Mouse (Mus musculus): ENCODE measurements at regions not wholly inside any gene's neighbourhood (a gene's known extent, or its start where the extent isn't known, plus 50 kb on each side); places are given as distances from the start of the nearest gene placed in this dataset.

GRCm38 (mm10) chr5:37890641-37891040 is 66.3 kb upstream of the Msx1 start:
- in situ Hi-C loops (cut with MboI; ENCODE audit: low sequenced_read_pairs in 2 of 2, unreplicated experiment in 2 of 2): no loop called here
- DNase-seq (ENCODE audit: low read depth, low spot score): no peak
- H3K9ac ChIP-seq (ENCODE audit: insufficient read depth, low read depth, low read length, poor library complexity, severe bottlenecking): no peak overlapping the region
- TF ChIP-seq MAFK (IDR thresholded peaks at IDR 0.05; ENCODE audit: insufficient read depth, low read depth, low read length) (no peak), HCFC1 (IDR thresholded peaks at IDR 0.05; ENCODE audit: borderline replicate concordance, insufficient read depth, low read length) (no peak)
- no peaks in the 10 kb centered on the region for H3K9me3 ChIP-seq (ENCODE audit: control insufficient read depth, insufficient read depth, low read depth, low read length)
- peaks cover 0 to 5% of the 10 kb centered on the region in 2 experiments; a peak in 2 of 4 replicates for H3K4me1 ChIP-seq (ENCODE audit: control insufficient read depth in 2 of 2, insufficient read depth in 2 of 2, low read length in 2 of 2, poor library complexity in 1 of 2)
- no peak overlapping the region for H3K4me3 ChIP-seq (ENCODE audit: insufficient read depth in 1 of 2, low read depth in 1 of 2, low read length in 2 of 2, poor library complexity in 1 of 2, severe bottlenecking in 1 of 2)
- no peaks in the 10 kb centered on the region for H3K36me3 ChIP-seq (ENCODE audit: control insufficient read depth, insufficient read depth, low read length, poor library complexity, severe bottlenecking)
- no peak overlapping the region for H3K27ac ChIP-seq (ENCODE audit: insufficient read depth, low read depth, low read length, poor library complexity, severe bottlenecking)

GRCm38 (mm10) chr5:37879668-37880380 is 55.4 kb upstream of the Msx1 start:
- in situ Hi-C loops (cut with MboI; ENCODE audit: low sequenced_read_pairs in 2 of 2, unreplicated experiment in 2 of 2): no loop called here
- DNase-seq (ENCODE audit: low read depth, low spot score): no peak
- Histone ChIP-seq H3K27ac (ENCODE audit: insufficient read depth, low read depth, low read length, poor library complexity, severe bottlenecking) (no peak overlapping the region), H3K9me3 (ENCODE audit: control insufficient read depth, insufficient read depth, low read depth, low read length) (no peaks in the 10 kb centered on the region), H3K9ac (ENCODE audit: insufficient read depth, low read depth, low read length, poor library complexity, severe bottlenecking) (no peak overlapping the region), H3K4me1 (ENCODE audit: control insufficient read depth in 2 of 2, insufficient read depth in 2 of 2, low read length in 2 of 2, poor library complexity in 1 of 2) (no peaks in the 10 kb centered on the region), H3K36me3 (ENCODE audit: control insufficient read depth, insufficient read depth, low read length, poor library complexity, severe bottlenecking) (no peaks in the 10 kb centered on the region), H3K4me3 (ENCODE audit: insufficient read depth in 1 of 2, low read depth in 1 of 2, low read length in 2 of 2, poor library complexity in 1 of 2, severe bottlenecking in 1 of 2) (no peak overlapping the region)
- TF ChIP-seq HCFC1 (IDR thresholded peaks at IDR 0.05; ENCODE audit: borderline replicate concordance, insufficient read depth, low read length) (no peak), ZNF384 (IDR thresholded peaks at IDR 0.05; ENCODE audit: low read depth, low read length) (no peak), ZC3H11A (IDR thresholded peaks at IDR 0.05; ENCODE audit: borderline replicate concordance, low read depth, low read length) (no peak), MAFK (IDR thresholded peaks at IDR 0.05; ENCODE audit: insufficient read depth, low read depth, low read length) (no peak)

GRCm38 (mm10) chr5:37876240-37876639 is 51.9 kb upstream of the Msx1 start:
- TF ChIP-seq ZC3H11A (IDR thresholded peaks at IDR 0.05; ENCODE audit: borderline replicate concordance, low read depth, low read length) (no peak), ZNF384 (IDR thresholded peaks at IDR 0.05; ENCODE audit: low read depth, low read length) (no peak)
- no peak for DNase-seq (ENCODE audit: low read depth, low spot score)
- no peak overlapping the region for H3K27ac ChIP-seq (ENCODE audit: insufficient read depth, low read depth, low read length, poor library complexity, severe bottlenecking)

GRCm38 (mm10) chr5:37875452-37875851 is 51.1 kb upstream of the Msx1 start:
- H3K27ac ChIP-seq (ENCODE audit: insufficient read depth, low read depth, low read length, poor library complexity, severe bottlenecking): no peak overlapping the region
- TF ChIP-seq MAFK (IDR thresholded peaks at IDR 0.05; ENCODE audit: insufficient read depth, low read depth, low read length) (no peak), ZNF384 (IDR thresholded peaks at IDR 0.05; ENCODE audit: low read depth, low read length) (no peak), HCFC1 (IDR thresholded peaks at IDR 0.05; ENCODE audit: borderline replicate concordance, insufficient read depth, low read length) (no peak), ZC3H11A (IDR thresholded peaks at IDR 0.05; ENCODE audit: borderline replicate concordance, low read depth, low read length) (no peak), CHD2 (IDR thresholded peaks at IDR 0.05; ENCODE audit: low read depth, low read length) (no peak)
- no peak overlapping the region for H3K9ac ChIP-seq (ENCODE audit: insufficient read depth, low read depth, low read length, poor library complexity, severe bottlenecking)
- H3K9me3 ChIP-seq (ENCODE audit: control insufficient read depth, insufficient read depth, low read depth, low read length): no peaks in the 10 kb centered on the region
- H3K4me3 ChIP-seq (ENCODE audit: insufficient read depth in 1 of 2, low read depth in 1 of 2, low read length in 2 of 2, poor library complexity in 1 of 2, severe bottlenecking in 1 of 2): no peak overlapping the region
- no peaks in the 10 kb centered on the region for H3K4me1 ChIP-seq (ENCODE audit: control insufficient read depth in 2 of 2, insufficient read depth in 2 of 2, low read length in 2 of 2, poor library complexity in 1 of 2)
- DNase-seq (ENCODE audit: low read depth, low spot score): no peak
- in situ Hi-C loops (cut with MboI; ENCODE audit: low sequenced_read_pairs in 2 of 2, unreplicated experiment in 2 of 2): no loop called here
- no peaks in the 10 kb centered on the region for H3K36me3 ChIP-seq (ENCODE audit: control insufficient read depth, insufficient read depth, low read length, poor library complexity, severe bottlenecking)

More at GRCm38 (mm10) chr5:37876240-37876639, 51.9 kb upstream of the Msx1 start:
- Histone ChIP-seq H3K9ac (ENCODE audit: insufficient read depth, low read depth, low read length, poor library complexity, severe bottlenecking) (no peak overlapping the region), H3K4me3 (ENCODE audit: insufficient read depth in 1 of 2, low read depth in 1 of 2, low read length in 2 of 2, poor library complexity in 1 of 2, severe bottlenecking in 1 of 2) (no peak overlapping the region), H3K9me3 (ENCODE audit: control insufficient read depth, insufficient read depth, low read depth, low read length) (no peaks in the 10 kb centered on the region), H3K36me3 (ENCODE audit: control insufficient read depth, insufficient read depth, low read length, poor library complexity, severe bottlenecking) (no peaks in the 10 kb centered on the region), H3K4me1 (ENCODE audit: control insufficient read depth in 2 of 2, insufficient read depth in 2 of 2, low read length in 2 of 2, poor library complexity in 1 of 2) (no peaks in the 10 kb centered on the region)
- in situ Hi-C loops (cut with MboI; ENCODE audit: low sequenced_read_pairs in 2 of 2, unreplicated experiment in 2 of 2): no loop called here

GRCm38 (mm10) chr5:37874784-37875281 is 50.5 kb upstream of the Msx1 start:
- DNase-seq (ENCODE audit: low read depth, low spot score): no peak
- in situ Hi-C loops (cut with MboI; ENCODE audit: low sequenced_read_pairs in 2 of 2, unreplicated experiment in 2 of 2): no loop called here
- H3K9ac ChIP-seq (ENCODE audit: insufficient read depth, low read depth, low read length, poor library complexity, severe bottlenecking): no peak overlapping the region

More at GRCm38 (mm10) chr5:37874784-37875281, 50.5 kb upstream of the Msx1 start:
- Histone ChIP-seq H3K4me3 (ENCODE audit: insufficient read depth in 1 of 2, low read depth in 1 of 2, low read length in 2 of 2, poor library complexity in 1 of 2, severe bottlenecking in 1 of 2) (no peak overlapping the region), H3K4me1 (ENCODE audit: control insufficient read depth in 2 of 2, insufficient read depth in 2 of 2, low read length in 2 of 2, poor library complexity in 1 of 2) (no peaks in the 10 kb centered on the region), H3K9me3 (ENCODE audit: control insufficient read depth, insufficient read depth, low read depth, low read length) (no peaks in the 10 kb centered on the region), H3K27ac (ENCODE audit: insufficient read depth, low read depth, low read length, poor library complexity, severe bottlenecking) (no peak overlapping the region; the same call in 1 of the 2 replicates), H3K36me3 (ENCODE audit: control insufficient read depth, insufficient read depth, low read length, poor library complexity, severe bottlenecking) (no peaks in the 10 kb centered on the region)
- TF ChIP-seq ZC3H11A (IDR thresholded peaks at IDR 0.05; ENCODE audit: borderline replicate concordance, low read depth, low read length): no peak
- no peak for TF ChIP-seq ZNF384 (IDR thresholded peaks at IDR 0.05; ENCODE audit: low read depth, low read length)
- no peak for TF ChIP-seq HCFC1 (IDR thresholded peaks at IDR 0.05; ENCODE audit: borderline replicate concordance, insufficient read depth, low read length)
- no peak for TF ChIP-seq CHD2 (IDR thresholded peaks at IDR 0.05; ENCODE audit: low read depth, low read length)
- no peak for TF ChIP-seq MAFK (IDR thresholded peaks at IDR 0.05; ENCODE audit: insufficient read depth, low read depth, low read length)
